Mouse (Mus musculus): Measurements from ENCODE around the gene Rell1. TPM values are rescaled to one million over a fixed set of nuclear protein-coding genes. Genes with fewer than 3 reads are reported as not detected.

Gene Rell1
- 15.0 and 17.8 TPM in 2 replicates for polyA plus RNA-seq (2014; fragmentation: Nextera tagmentation; extraction: Ambion mirVana)

GRCm38 (mm10) chr5:63968443-63969415 lies at the start of gene Rell1:
Gene Rell1 (minus strand): TSS chr5:63968897.
- no peaks in the 10 kb centered on the region for H3K36me3 ChIP-seq (replicated peaks; ENCODE audit: control insufficient read depth, insufficient read depth, low read depth, low read length)
- no peaks in the 10 kb centered on the region; the same call in none of the 2 replicates for H3K4me1 ChIP-seq (ENCODE audit: control insufficient read depth, insufficient read depth, low read length)
- ATAC-seq (replicated peaks; ENCODE audit: insufficient number of reproducible peaks, low FRiP score, low TSS enrichment, low read depth), result peak; percentile 97
- DNase-seq (ENCODE audit: low spot score), result peak; percentile 97
- H3K27ac ChIP-seq (replicated peaks; ENCODE audit: low read depth, low read length), result peak within 1 kb of the TSS; percentile 52
- WGBS, result 1% methylated on average over 73 of the region's 85 CpGs
- peak within 1 kb of the TSS; percentile 63 for H3K4me3 ChIP-seq (ENCODE audit: low read depth, low read length)
- no peaks in the 10 kb centered on the region for H3K27me3 ChIP-seq (ENCODE audit: control insufficient read depth, insufficient read depth, low read length)
- H3K4me2 ChIP-seq (ENCODE audit: low read depth, low read length), result peak within 1 kb of the TSS; percentile 80
- peak within 1 kb of the TSS; percentile 80 for H3K9ac ChIP-seq (replicated peaks; ENCODE audit: low read length)
- H3K9me3 ChIP-seq (replicated peaks; ENCODE audit: control insufficient read depth, low read length), result no peaks in the 10 kb centered on the region

DNA sequence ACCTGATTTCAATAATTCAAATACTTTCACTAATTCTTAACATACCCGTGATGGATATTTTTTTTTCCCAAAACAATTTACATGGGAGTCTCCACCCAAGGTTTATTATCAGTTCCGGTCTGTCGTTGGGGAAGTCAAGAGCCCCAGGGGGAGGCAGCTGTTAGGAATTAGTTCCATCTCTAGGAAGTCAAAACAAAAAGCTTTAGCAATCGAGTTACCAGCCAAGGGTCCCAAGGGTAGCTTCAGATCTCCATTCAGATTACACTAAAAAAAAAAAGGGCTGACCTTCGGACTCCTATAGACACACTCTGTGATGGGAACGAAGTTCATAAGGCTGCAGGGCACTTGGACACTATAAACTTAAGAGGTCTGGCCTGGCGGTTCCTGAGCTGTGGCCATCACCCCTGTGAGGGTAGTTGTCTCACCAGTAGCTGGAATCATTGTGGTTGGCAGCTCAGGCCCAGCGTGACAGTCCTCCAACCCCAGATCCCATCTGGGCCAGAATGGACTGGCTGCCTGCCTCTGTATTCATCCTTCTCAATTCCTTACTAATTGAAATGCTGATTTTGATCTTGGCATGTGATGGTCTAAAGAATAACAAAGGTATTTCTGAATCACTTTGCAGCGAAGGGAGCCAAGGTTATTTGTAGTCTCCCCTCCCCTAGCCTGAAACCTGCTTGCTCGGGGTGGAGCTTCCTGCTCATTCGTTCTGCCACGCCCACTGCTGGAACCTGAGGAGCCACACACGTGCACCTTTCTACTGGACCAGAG lies 44.1 kb upstream of the Rell1 start:
- DNase-seq (ENCODE audit: low spot score) (peak; percentile 72), ATAC-seq (replicated peaks; ENCODE audit: insufficient number of reproducible peaks, low FRiP score, low TSS enrichment, low read depth) (no peak; the same call in 1 of the 2 replicates)
- Histone ChIP-seq H3K4me1 (ENCODE audit: control insufficient read depth, insufficient read depth, low read length) (no peaks in the 10 kb centered on the region), H3K36me3 (replicated peaks; ENCODE audit: control insufficient read depth, insufficient read depth, low read depth, low read length) (no peaks in the 10 kb centered on the region), H3K27me3 (ENCODE audit: control insufficient read depth, insufficient read depth, low read length) (no peaks in the 10 kb centered on the region), H3K4me2 (ENCODE audit: low read depth, low read length) (no peak overlapping the region), H3K27ac (replicated peaks; ENCODE audit: low read depth, low read length) (no peak overlapping the region), H3K4me3 (ENCODE audit: low read depth, low read length) (no peak overlapping the region), H3K9ac (replicated peaks; ENCODE audit: low read length) (no peak overlapping the region), H3K9me3 (replicated peaks; ENCODE audit: control insufficient read depth, low read length) (no peaks in the 10 kb centered on the region)
- 42% methylated on average over 11 of the region's 13 CpGs for WGBS

DNA sequence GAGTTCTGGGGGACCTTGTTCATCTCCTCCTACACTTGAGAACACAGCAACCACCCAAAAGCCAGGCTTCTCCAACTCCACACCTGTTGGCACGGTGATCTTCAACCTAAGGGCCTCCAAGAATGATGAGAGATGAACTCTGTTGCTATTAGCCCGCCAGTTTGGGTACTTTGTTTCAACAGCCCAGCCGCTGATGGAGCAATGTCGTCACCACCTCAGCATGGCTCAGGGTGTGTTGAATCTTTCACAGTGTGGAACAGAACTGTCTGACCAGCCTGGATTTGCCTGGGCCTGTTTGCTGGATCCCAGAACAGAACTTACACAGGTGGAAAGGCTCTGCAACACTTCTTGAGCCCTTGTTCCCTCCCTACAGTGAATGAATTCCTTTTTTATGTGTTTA lies 37.9 kb upstream of the Rell1 start:
- 80% methylated on average over 4 of the region's 4 CpGs for WGBS
- Histone ChIP-seq H3K27ac (replicated peaks; ENCODE audit: low read depth, low read length) (no peak overlapping the region), H3K4me2 (ENCODE audit: low read depth, low read length) (no peak overlapping the region), H3K27me3 (ENCODE audit: control insufficient read depth, insufficient read depth, low read length) (no peaks in the 10 kb centered on the region), H3K9ac (replicated peaks; ENCODE audit: low read length) (no peak overlapping the region), H3K9me3 (replicated peaks; ENCODE audit: control insufficient read depth, low read length) (no peaks in the 10 kb centered on the region), H3K4me1 (ENCODE audit: control insufficient read depth, insufficient read depth, low read length) (no peaks in the 10 kb centered on the region), H3K4me3 (ENCODE audit: low read depth, low read length) (no peak overlapping the region), H3K36me3 (replicated peaks; ENCODE audit: control insufficient read depth, insufficient read depth, low read depth, low read length) (no peaks in the 10 kb centered on the region)
- ATAC-seq (replicated peaks; ENCODE audit: insufficient number of reproducible peaks, low FRiP score, low TSS enrichment, low read depth) (no peak), DNase-seq (ENCODE audit: low spot score) (no peak)

DNA sequence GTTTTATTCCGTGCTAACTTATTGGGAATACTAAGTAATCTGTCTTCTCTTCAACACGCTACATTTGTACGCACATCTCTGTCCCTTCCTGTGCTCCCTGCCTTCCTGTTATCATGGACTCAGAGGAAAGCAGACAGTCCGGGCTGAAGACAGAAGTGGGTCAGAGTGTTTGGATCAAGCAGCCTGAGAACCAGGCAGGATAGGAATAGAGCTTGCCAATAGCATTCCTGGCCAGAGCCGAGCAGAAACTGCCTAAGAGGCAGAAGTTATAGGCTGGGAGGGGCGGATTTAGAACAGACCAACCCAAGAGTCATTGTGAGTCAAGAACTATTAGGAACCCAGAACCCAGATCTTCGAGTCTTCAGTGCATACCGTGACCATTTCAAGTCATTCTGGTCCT lies 34.6 kb upstream of the Rell1 start:
- Histone ChIP-seq H3K27me3 (ENCODE audit: control insufficient read depth, insufficient read depth, low read length) (no peaks in the 10 kb centered on the region), H3K4me2 (ENCODE audit: low read depth, low read length) (no peak overlapping the region), H3K9me3 (replicated peaks; ENCODE audit: control insufficient read depth, low read length) (no peaks in the 10 kb centered on the region), H3K9ac (replicated peaks; ENCODE audit: low read length) (no peak overlapping the region), H3K36me3 (replicated peaks; ENCODE audit: control insufficient read depth, insufficient read depth, low read depth, low read length) (no peaks in the 10 kb centered on the region), H3K4me1 (ENCODE audit: control insufficient read depth, insufficient read depth, low read length) (no peaks in the 10 kb centered on the region), H3K27ac (replicated peaks; ENCODE audit: low read depth, low read length) (no peak overlapping the region), H3K4me3 (ENCODE audit: low read depth, low read length) (no peak overlapping the region)
- 96% methylated on average over 8 of the region's 8 CpGs for WGBS
- ATAC-seq (replicated peaks; ENCODE audit: insufficient number of reproducible peaks, low FRiP score, low TSS enrichment, low read depth) (no peak), DNase-seq (ENCODE audit: low spot score) (no peak)

DNA sequence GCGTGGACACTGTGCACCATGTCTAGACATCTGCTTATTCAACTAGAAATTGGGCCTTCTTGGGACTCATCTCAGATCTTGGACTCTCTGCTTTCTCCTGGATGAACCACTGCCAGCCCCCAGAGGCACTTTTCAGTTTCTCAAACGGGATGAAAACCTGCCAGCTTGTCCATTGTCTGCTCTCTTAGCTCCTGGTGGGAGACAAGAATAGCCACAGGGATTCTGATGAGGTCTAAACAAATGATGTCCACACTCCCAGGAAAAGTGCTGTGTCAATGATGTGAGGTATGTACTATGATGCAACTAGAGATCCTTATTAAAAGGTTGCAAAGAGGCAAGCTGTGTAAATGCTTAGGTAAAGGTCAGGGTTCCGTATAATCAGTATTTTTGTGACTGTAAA lies 25.2 kb upstream of the Rell1 start:
- DNase-seq (ENCODE audit: low spot score), result no peak
- Histone ChIP-seq H3K36me3 (replicated peaks; ENCODE audit: control insufficient read depth, insufficient read depth, low read depth, low read length) (no peaks in the 10 kb centered on the region), H3K4me3 (ENCODE audit: low read depth, low read length) (no peak overlapping the region), H3K4me2 (ENCODE audit: low read depth, low read length) (no peak overlapping the region), H3K4me1 (ENCODE audit: control insufficient read depth, insufficient read depth, low read length) (no peaks in the 10 kb centered on the region), H3K27me3 (ENCODE audit: control insufficient read depth, insufficient read depth, low read length) (no peaks in the 10 kb centered on the region), H3K9ac (replicated peaks; ENCODE audit: low read length) (no peak overlapping the region), H3K27ac (replicated peaks; ENCODE audit: low read depth, low read length) (no peak overlapping the region), H3K9me3 (replicated peaks; ENCODE audit: control insufficient read depth, low read length) (no peaks in the 10 kb centered on the region)
- WGBS, result 46% methylated on average over 3 of the region's 3 CpGs
- ATAC-seq (replicated peaks; ENCODE audit: insufficient number of reproducible peaks, low FRiP score, low TSS enrichment, low read depth), result no peak

- Histone ChIP-seq H3K4me1 (ENCODE audit: control insufficient read depth, insufficient read depth, low read length) (no peaks in the 10 kb centered on the region), H3K9ac (replicated peaks; ENCODE audit: low read length) (no peak overlapping the region), H3K4me2 (ENCODE audit: low read depth, low read length) (no peak overlapping the region), H3K27me3 (ENCODE audit: control insufficient read depth, insufficient read depth, low read length) (no peaks in the 10 kb centered on the region), H3K36me3 (replicated peaks; ENCODE audit: control insufficient read depth, insufficient read depth, low read depth, low read length) (no peaks in the 10 kb centered on the region), H3K4me3 (ENCODE audit: low read depth, low read length) (no peak overlapping the region), H3K27ac (replicated peaks; ENCODE audit: low read depth, low read length) (no peak overlapping the region), H3K9me3 (replicated peaks; ENCODE audit: control insufficient read depth, low read length) (no peaks in the 10 kb centered on the region)
- ATAC-seq (replicated peaks; ENCODE audit: insufficient number of reproducible peaks, low FRiP score, low TSS enrichment, low read depth) (no peak), DNase-seq (ENCODE audit: low spot score) (no peak)
- WGBS, result 92% methylated on average over 3 of the region's 3 CpGs
Measured at GRCm38 (mm10) chr5:63990675-63991074, 22.0 kb upstream of the Rell1 start.

DNA sequence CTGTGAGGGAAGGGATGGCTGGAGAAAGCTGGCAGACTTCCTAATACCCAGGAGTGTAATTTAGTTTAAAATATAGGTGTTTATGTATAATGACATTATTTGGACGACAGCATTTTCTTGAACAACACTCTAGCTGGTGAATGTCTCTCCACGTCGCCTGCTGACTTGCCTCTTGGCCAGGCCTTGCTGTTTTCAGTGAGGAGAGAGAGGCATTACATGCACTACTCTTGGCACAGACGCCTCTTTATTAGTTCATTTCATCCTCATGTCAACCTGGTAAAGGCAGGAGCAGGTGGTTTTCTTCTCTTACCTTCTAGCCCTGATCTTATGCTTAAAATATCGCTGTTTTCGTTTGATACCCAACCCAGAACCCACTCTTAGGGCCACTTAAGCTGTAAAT lies 17.6 kb upstream of the Rell1 start:
- H3K9ac ChIP-seq (replicated peaks; ENCODE audit: low read length), result no peak overlapping the region

GRCm38 (mm10) chr5:63982296-63982695 lies 13.6 kb upstream of the Rell1 start:
- H3K4me3 ChIP-seq (ENCODE audit: low read depth, low read length), result no peak overlapping the region
- H3K9ac ChIP-seq (replicated peaks; ENCODE audit: low read length), result no peak overlapping the region

More for the DNA sequence above, 17.6 kb upstream of the Rell1 start:
- Histone ChIP-seq H3K27me3 (ENCODE audit: control insufficient read depth, insufficient read depth, low read length) (no peaks in the 10 kb centered on the region), H3K9me3 (replicated peaks; ENCODE audit: control insufficient read depth, low read length) (no peaks in the 10 kb centered on the region), H3K4me3 (ENCODE audit: low read depth, low read length) (no peak overlapping the region), H3K36me3 (replicated peaks; ENCODE audit: control insufficient read depth, insufficient read depth, low read depth, low read length) (no peaks in the 10 kb centered on the region), H3K4me2 (ENCODE audit: low read depth, low read length) (no peak overlapping the region), H3K4me1 (ENCODE audit: control insufficient read depth, insufficient read depth, low read length) (no peaks in the 10 kb centered on the region), H3K27ac (replicated peaks; ENCODE audit: low read depth, low read length) (no peak overlapping the region)
- ATAC-seq (replicated peaks; ENCODE audit: insufficient number of reproducible peaks, low FRiP score, low TSS enrichment, low read depth), result no peak
- no peak for DNase-seq (ENCODE audit: low spot score)
- 83% methylated on average over 6 of the region's 6 CpGs for WGBS

More at GRCm38 (mm10) chr5:63982296-63982695, 13.6 kb upstream of the Rell1 start:
- 72% methylated on average over 11 of the region's 11 CpGs for WGBS
- Histone ChIP-seq H3K27me3 (ENCODE audit: control insufficient read depth, insufficient read depth, low read length) (no peaks in the 10 kb centered on the region), H3K4me2 (ENCODE audit: low read depth, low read length) (no peak overlapping the region), H3K9me3 (replicated peaks; ENCODE audit: control insufficient read depth, low read length) (no peaks in the 10 kb centered on the region), H3K27ac (replicated peaks; ENCODE audit: low read depth, low read length) (no peak overlapping the region), H3K36me3 (replicated peaks; ENCODE audit: control insufficient read depth, insufficient read depth, low read depth, low read length) (no peaks in the 10 kb centered on the region), H3K4me1 (ENCODE audit: control insufficient read depth, insufficient read depth, low read length) (no peaks in the 10 kb centered on the region)
- no peak for DNase-seq (ENCODE audit: low spot score)
- ATAC-seq (replicated peaks; ENCODE audit: insufficient number of reproducible peaks, low FRiP score, low TSS enrichment, low read depth), result no peak
